Comparison of ENCODE assay signal across 12 mouse cellular contexts in genomic region chr6:34868507-34869217, GRCm38 (mm10). TPM values are rescaled to one million over a fixed set of nuclear protein-coding genes. Genes with fewer than 3 reads are reported as not detected.
DNase-seq lines count a peak whose midpoint lies in the region; ATAC-seq and TF ChIP-seq lines count a peak whose summit lies in the region.
"Had no signal": no experiment of that assay in that cellular context is flagged by ENCODE, and none has a peak within 500 bp of the region (broad histone marks: within the 10 kb centered on the region; RNA-seq: fewer than 3 reads in every experiment).

No protein-coding gene starts in this region.

- H3K9ac ChIP-seq in liver, adult 2 months (ENCODE audit: low read depth, low read length), result peak overlapping the region; percentile 10; the same call in 1 of the 2 replicates
- no peak overlapping the region for H3K9ac ChIP-seq in liver, embryonic 15.5 days
- H3K9ac ChIP-seq: forebrain, embryonic 13.5 days; hindbrain, embryonic 14.5 days; limb, embryonic 12.5 days had no signal

- no peak for TF ChIP-seq POLR2A in liver, adult 2 months (IDR thresholded peaks at IDR 0.05; ENCODE audit: extremely low read depth, insufficient read depth, low read length)

- no peak for TF ChIP-seq CTCF in liver, adult 2 months (IDR thresholded peaks at IDR 0.05; ENCODE audit: low read depth, low read length)
- TF ChIP-seq CTCF in left cerebral cortex, adult 2 months (IDR thresholded peaks at IDR 0.05), result no peak

- H3K27me3 ChIP-seq in liver, adult 2 months (ENCODE audit: control insufficient read depth, insufficient read depth, low read length), result no peaks in the 10 kb centered on the region
- H3K27me3 ChIP-seq in liver, embryonic 15.5 days, result no peaks in the 10 kb centered on the region
- H3K27me3 ChIP-seq: forebrain, embryonic 13.5 days; limb, embryonic 12.5 days had no signal

- intact Hi-C loops in left cerebral cortex, adult 2 months (cut with DNase I), result no loop called here

- peak overlapping the region; percentile 64 for H3K27ac ChIP-seq in liver, adult 2 months (replicated peaks; ENCODE audit: insufficient read depth, low read depth, low read length)
- peak overlapping the region; percentile 80 for H3K27ac ChIP-seq in liver, embryonic 15.5 days (replicated peaks)
- no peak overlapping the region for H3K27ac ChIP-seq in left cerebral cortex, adult 2 months
- H3K27ac ChIP-seq: forebrain, embryonic 13.5 days; hindbrain, embryonic 14.5 days; limb, embryonic 12.5 days had no signal

- H3K4me3 ChIP-seq in liver, adult 2 months (ENCODE audit: insufficient read depth, low read depth, low read length), result no peak overlapping the region
- H3K4me3 ChIP-seq in liver, embryonic 15.5 days (replicated peaks), result no peak overlapping the region
- no peak overlapping the region for H3K4me3 ChIP-seq in left cerebral cortex, adult 2 months
- H3K4me3 ChIP-seq: forebrain, embryonic 13.5 days; limb, embryonic 12.5 days had no signal

- WGBS in liver, adult 2 months, result 66% methylated on average over 20 of the region's 20 CpGs
- WGBS in liver, embryonic 15.5 days (ENCODE audit: insufficient replicate concordance), result 49% methylated on average over 20 of the region's 20 CpGs

- peaks cover 14% of the 10 kb centered on the region for H3K36me3 ChIP-seq in liver, adult 2 months (ENCODE audit: control insufficient read depth, insufficient read depth, low read length)
- H3K36me3 ChIP-seq in liver, embryonic 15.5 days (replicated peaks), result peaks cover 12% of the 10 kb centered on the region; the same call in 1 of the 2 replicates

- H3K4me1 ChIP-seq in liver, adult 2 months (ENCODE audit: control insufficient read depth, insufficient read depth, low read length), result peaks cover 20% of the 10 kb centered on the region
- peaks cover 80% of the 10 kb centered on the region for H3K4me1 ChIP-seq in liver, embryonic 15.5 days (replicated peaks)
- H3K4me1 ChIP-seq: forebrain, embryonic 13.5 days had no signal

- no peaks in the 10 kb centered on the region for H3K9me3 ChIP-seq in liver, embryonic 15.5 days (replicated peaks)
- H3K9me3 ChIP-seq: forebrain, embryonic 13.5 days; limb, embryonic 12.5 days had no signal

- peak overlapping the region; percentile 62 for H3K4me2 ChIP-seq in liver, embryonic 15.5 days
- H3K4me2 ChIP-seq: forebrain, embryonic 13.5 days; hindbrain, embryonic 14.5 days; limb, embryonic 12.5 days had no signal

- peak; percentile 5 for DNase-seq in gastrocnemius, postnatal 25 days
- DNase-seq in gastrocnemius, adult 8-10 months (ENCODE audit: low spot score in 2 of 2), result no peak
- DNase-seq in liver, adult 2 months (ENCODE audit: extremely low read depth, low read depth, low spot score), result no peak
- DNase-seq in liver, result no peak
- DNase-seq in NIH3T3 (ENCODE audit: low read depth), result peak; percentile 35
- DNase-seq in left cerebral cortex, adult 2 months (ENCODE audit: extremely low spot score in 1 of 2, low spot score in 2 of 2), result no peak
- DNase-seq in embryo, embryonic 9.5 days (ENCODE audit: extremely low spot score), result no peak

- peaks cover 6% of the 10 kb centered on the region for H3K79me2 ChIP-seq in liver, adult 2 months (ENCODE audit: control insufficient read depth, insufficient read depth, low read length)

- peak; percentile 13; the same call in 1 of the 2 replicates for ATAC-seq in liver, embryonic 15.5 days (ENCODE audit: insufficient read depth)
- ATAC-seq: forebrain, embryonic 13.5 days had no signal

RNA-seq across cellular contexts. Expression of gene Tmem140, which starts 5.7 kb away (rescaled TPM):
- total RNA-seq in gastrocnemius, postnatal 25 days (2021), result 10 to 100 TPM; 15.5 to 24.0 TPM
- total RNA-seq in gastrocnemius, adult 8-10 months (2022), result 10 to 100 TPM; 26.9 to 32.4 (median 30.5) TPM
- 31.9 and 37.9 TPM in 2 replicates for total RNA-seq in liver, adult 2 months (2014; rRNA removed)
- polyA plus RNA-seq in liver, adult 2 months (2012; rRNA removed), result 19.1 and 20.1 TPM in 2 replicates
- 5.8 and 8.5 TPM in 2 replicates for polyA plus RNA-seq in liver, embryonic 15.5 days (2015; fragmentation: Nextera tagmentation; extraction: Ambion mirVana)
- total RNA-seq in left cerebral cortex, adult 2 months (2021), result 1 to 10 TPM; 3.1 TPM

RNA-seq across cellular contexts. Expression of gene Cyren, which starts 9.2 kb away (rescaled TPM):
- total RNA-seq in gastrocnemius, postnatal 25 days (2021), result 1 to 10 TPM; 2.6 to 4.1 TPM
- 1 to 10 TPM; 2.4 to 3.3 (median 2.7) TPM for total RNA-seq in gastrocnemius, adult 8-10 months (2022)
- total RNA-seq in liver, adult 2 months (2014; rRNA removed), result 2.0 and 3.0 TPM in 2 replicates
- polyA plus RNA-seq in liver, adult 2 months (2012; rRNA removed), result 2.7 and 3.2 TPM in 2 replicates
- 5.7 and 6.1 TPM in 2 replicates for polyA plus RNA-seq in liver, embryonic 15.5 days (2015; fragmentation: Nextera tagmentation; extraction: Ambion mirVana)
- 1 to 10 TPM; 5.6 to 7.2 TPM for total RNA-seq in left cerebral cortex, adult 2 months (2021)

RNA-seq across cellular contexts. Expression of gene Wdr91, which starts 42.0 kb away (rescaled TPM):
- total RNA-seq in gastrocnemius, postnatal 25 days (2021), result 1 to 10 TPM; 5.1 to 5.8 TPM
- total RNA-seq in gastrocnemius, adult 8-10 months (2022), result 1 to 10 TPM; 3.6 to 5.1 (median 4.9) TPM
- 9.5 and 14.9 TPM in 2 replicates for total RNA-seq in liver, adult 2 months (2014; rRNA removed)
- 23.4 and 28.0 TPM in 2 replicates for polyA plus RNA-seq in liver, adult 2 months (2012; rRNA removed)
- 10.2 and 11.0 TPM in 2 replicates for polyA plus RNA-seq in liver, embryonic 15.5 days (2015; fragmentation: Nextera tagmentation; extraction: Ambion mirVana)
- 10 to 100 TPM; 29.3 to 30.7 TPM for total RNA-seq in left cerebral cortex, adult 2 months (2021)

RNA-seq across cellular contexts. Expression of gene Stra8, which starts 51.3 kb away (rescaled TPM):
- total RNA-seq in gastrocnemius, postnatal 25 days (2021), result not detected
- not detected for total RNA-seq in gastrocnemius, adult 8-10 months (2022)
- total RNA-seq in liver, adult 2 months (2014; rRNA removed), result not detected in 2 replicates
- polyA plus RNA-seq in liver, adult 2 months (2012; rRNA removed), result not detected in 2 replicates
- not detected in 2 replicates for polyA plus RNA-seq in liver, embryonic 15.5 days (2015; fragmentation: Nextera tagmentation; extraction: Ambion mirVana)
- total RNA-seq in left cerebral cortex, adult 2 months (2021), result not detected
- total RNA-seq: midbrain, postnatal 0 days had no signal
- polyA plus RNA-seq: forebrain, embryonic 13.5 days; hindbrain, embryonic 14.5 days; limb, embryonic 12.5 days; midbrain, postnatal 0 days had no signal

Comparison
In these comparisons a context has a peak if more than half of its experiments do, and no peak if none do; other contexts are left out.
1. DNase-seq: peak in gastrocnemius, postnatal 25 days (single experiment) and NIH3T3 (single experiment); none in gastrocnemius, adult 8-10 months (0 of 2), liver, adult 2 months (single experiment), liver (single experiment), left cerebral cortex, adult 2 months (0 of 2) and embryo, embryonic 9.5 days (single experiment).